Mouse (Mus musculus) neural tube, embryonic 11.5 days (tissue): ENCODE measurements at regions not wholly inside any gene's neighbourhood (a gene's known extent, or its start where the extent isn't known, plus 50 kb on each side); places are given as distances from the start of the nearest gene placed in this dataset.
A peak's percentile ranks its signal among the peaks of the same experiment; 100 is the strongest.

ENCODE experiments used
- ATAC-seq: fragments of 200-750 bp; cut with Nextera tagmentation; 2 replicates; pipeline ENCODE4 v1.8.0; 2017; ENCODE audit warnings: moderate number of reproducible peaks, mild to moderate bottlenecking, moderate TSS enrichment, moderate library complexity; ENCODE audit not compliant: insufficient read depth, low FRiP score, low TSS enrichment
- DNase-seq: peaks from one replicate; pipeline ENCODE4 v3.0.0-alpha.2; 2015; ENCODE audit warnings: low spot score
- H3K27ac ChIP-seq: fragments of 300-500 bp; sonication (generic); 2 replicates; pipeline ENCODE4 v1.5.1; 2014; ENCODE audit warnings: low read depth, mild to moderate bottlenecking, low read length
- H3K27me3 ChIP-seq: fragments of 300-500 bp; sonication (generic); 2 replicates; pipeline ENCODE4 v1.6.1; 2014; ENCODE audit warnings: mild to moderate bottlenecking, low read length, mixed read lengths; ENCODE audit not compliant: control insufficient read depth, insufficient read depth
- H3K36me3 ChIP-seq: fragments of 300-500 bp; sonication (generic); 2 replicates; pipeline ENCODE4 v1.6.1; 2014; ENCODE audit warnings: mild to moderate bottlenecking, low read length, moderate library complexity, mixed read lengths; ENCODE audit not compliant: control insufficient read depth, insufficient read depth
- H3K4me1 ChIP-seq: fragments of 300-500 bp; sonication (generic); 2 replicates; pipeline ENCODE4 v1.6.1; 2014; ENCODE audit warnings: low read length, mixed read lengths; ENCODE audit not compliant: control insufficient read depth, insufficient read depth
- H3K4me2 ChIP-seq: fragments of 300-500 bp; sonication (generic); 2 replicates; pipeline ENCODE4 v1.6.1; 2014; ENCODE audit warnings: low read depth, mild to moderate bottlenecking, moderate library complexity
- H3K4me3 ChIP-seq: fragments of 300-500 bp; sonication (generic); 2 replicates; pipeline ENCODE4 v1.5.1; 2014; ENCODE audit warnings: low read depth, low read length
- H3K9ac ChIP-seq: fragments of 300-500 bp; sonication (generic); 2 replicates; pipeline ENCODE4 v1.6.1; 2014; ENCODE audit warnings: mild to moderate bottlenecking, low read length
- H3K9me3 ChIP-seq: fragments of 300-500 bp; sonication (generic); 2 replicates; pipeline ENCODE4 v1.6.1; 2016; ENCODE audit warnings: low read length; ENCODE audit not compliant: control insufficient read depth
- WGBS: fragments of 180-500 bp; shearing (Covaris S2); extraction: QIAGEN DNeasy Blood & Tissue Kit; methylation state at CpG from one replicate; pipeline ENCODE4 v1.1.7; 2014; 5-methylcytosine and 5-hydroxymethylcytosine counted together

GRCm38 (mm10) chr1:176683146-176683545, 130.7 kb downstream of the Cep170 start:
- H3K9ac ChIP-seq: no peak overlapping the region
- no peak overlapping the region for H3K27ac ChIP-seq
- H3K36me3 ChIP-seq: no peaks in the 10 kb centered on the region
- H3K9me3 ChIP-seq: no peaks in the 10 kb centered on the region
- H3K4me3 ChIP-seq: no peak overlapping the region
- H3K27me3 ChIP-seq: no peaks in the 10 kb centered on the region
- H3K4me2 ChIP-seq: no peak overlapping the region
- no peak for ATAC-seq
- 83% methylated on average over 6 of the region's 6 CpGs for WGBS
- no peak for DNase-seq
- no peaks in the 10 kb centered on the region for H3K4me1 ChIP-seq

GRCm38 (mm10) chr1:176681971-176682370, 131.9 kb downstream of the Cep170 start:
- WGBS: 82% methylated on average over 8 of the region's 8 CpGs
- ATAC-seq (no peak), DNase-seq (no peak)
- H3K27me3 ChIP-seq: no peaks in the 10 kb centered on the region
- no peak overlapping the region for H3K9ac ChIP-seq
- no peak overlapping the region for H3K4me2 ChIP-seq
- no peaks in the 10 kb centered on the region for H3K9me3 ChIP-seq
- H3K4me3 ChIP-seq: no peak overlapping the region
- no peaks in the 10 kb centered on the region for H3K36me3 ChIP-seq
- no peaks in the 10 kb centered on the region for H3K4me1 ChIP-seq
- no peak overlapping the region for H3K27ac ChIP-seq

- Histone ChIP-seq H3K36me3 (no peaks in the 10 kb centered on the region), H3K4me1 (no peaks in the 10 kb centered on the region), H3K9ac (no peak overlapping the region), H3K9me3 (no peaks in the 10 kb centered on the region), H3K27me3 (no peaks in the 10 kb centered on the region), H3K4me2 (no peak overlapping the region), H3K4me3 (no peak overlapping the region), H3K27ac (no peak overlapping the region)
- no peak for DNase-seq
- ATAC-seq: no peak
Measured at GRCm38 (mm10) chr1:176675184-176675583, 138.7 kb downstream of the Cep170 start.

- Histone ChIP-seq H3K27ac (no peak overlapping the region), H3K36me3 (no peaks in the 10 kb centered on the region), H3K27me3 (no peaks in the 10 kb centered on the region), H3K4me3 (no peak overlapping the region), H3K4me1 (no peaks in the 10 kb centered on the region), H3K9ac (no peak overlapping the region), H3K4me2 (no peak overlapping the region), H3K9me3 (no peaks in the 10 kb centered on the region)
- 75% methylated on average over 3 of the region's 3 CpGs for WGBS
- ATAC-seq (no peak), DNase-seq (no peak)
Measured at GRCm38 (mm10) chr1:176671081-176671480, 142.8 kb downstream of the Cep170 start.

GRCm38 (mm10) chr1:176667552-176668306, 146.1 kb downstream of the Cep170 start:
- WGBS: 78% methylated on average over 8 of the region's 8 CpGs
- H3K27ac ChIP-seq: no peak overlapping the region
- DNase-seq (no peak), ATAC-seq (no peak)
- H3K4me2 ChIP-seq: no peak overlapping the region
- no peak overlapping the region for H3K9ac ChIP-seq
- H3K27me3 ChIP-seq: no peaks in the 10 kb centered on the region
- H3K9me3 ChIP-seq: no peaks in the 10 kb centered on the region
- no peaks in the 10 kb centered on the region for H3K36me3 ChIP-seq
- no peak overlapping the region for H3K4me3 ChIP-seq
- H3K4me1 ChIP-seq: no peaks in the 10 kb centered on the region

- WGBS: 90% methylated on average over 6 of the region's 6 CpGs
- ATAC-seq (no peak), DNase-seq (no peak)
Measured at GRCm38 (mm10) chr1:176660286-176660685, 153.6 kb downstream of the Cep170 start.

GRCm38 (mm10) chr1:176658639-176659038, 155.2 kb downstream of the Cep170 start:
- Histone ChIP-seq H3K9me3 (no peaks in the 10 kb centered on the region), H3K27me3 (no peaks in the 10 kb centered on the region), H3K36me3 (no peaks in the 10 kb centered on the region), H3K4me1 (no peaks in the 10 kb centered on the region), H3K4me2 (no peak overlapping the region), H3K4me3 (no peak overlapping the region), H3K27ac (no peak overlapping the region), H3K9ac (no peak overlapping the region)
- ATAC-seq (no peak), DNase-seq (no peak)

More at GRCm38 (mm10) chr1:176660286-176660685, 153.6 kb downstream of the Cep170 start:
- Histone ChIP-seq H3K9me3 (no peaks in the 10 kb centered on the region), H3K27ac (no peak overlapping the region), H3K27me3 (no peaks in the 10 kb centered on the region), H3K4me1 (no peaks in the 10 kb centered on the region), H3K4me3 (no peak overlapping the region), H3K36me3 (no peaks in the 10 kb centered on the region), H3K9ac (no peak overlapping the region), H3K4me2 (no peak overlapping the region)

- Histone ChIP-seq H3K9me3 (no peaks in the 10 kb centered on the region), H3K4me1 (no peaks in the 10 kb centered on the region), H3K9ac (no peak overlapping the region), H3K27ac (no peak overlapping the region), H3K4me2 (no peak overlapping the region), H3K36me3 (no peaks in the 10 kb centered on the region), H3K4me3 (no peak overlapping the region), H3K27me3 (no peaks in the 10 kb centered on the region)
- 59% methylated on average over 3 of the region's 3 CpGs for WGBS
- DNase-seq (no peak), ATAC-seq (no peak)
Measured at GRCm38 (mm10) chr1:176655487-176656333, 158.2 kb downstream of the Cep170 start.

GRCm38 (mm10) chr1:176644248-176644647, 169.6 kb downstream of the Cep170 start:
- H3K4me3 ChIP-seq: no peak overlapping the region
- no peak overlapping the region for H3K9ac ChIP-seq
- H3K27ac ChIP-seq: no peak overlapping the region
- H3K4me1 ChIP-seq: no peaks in the 10 kb centered on the region
- no peaks in the 10 kb centered on the region for H3K36me3 ChIP-seq
- no peaks in the 10 kb centered on the region for H3K27me3 ChIP-seq
- 7% methylated on average over 1 of the region's 1 CpGs for WGBS
- ATAC-seq (peak; percentile 43), DNase-seq (no peak)
- no peaks in the 10 kb centered on the region for H3K9me3 ChIP-seq
- no peak overlapping the region for H3K4me2 ChIP-seq
